Mouse (Mus musculus): ENCODE results near the gene Pim3. TPM values are rescaled to one million over a fixed set of nuclear protein-coding genes. Genes with fewer than 3 reads are reported as not detected.
A peak's percentile ranks its signal among the peaks of the same experiment; 100 is the strongest.
"Not testable (repeated sequence)": the region's sequence is repeated elsewhere in the genome, so short reads cannot be mapped to it uniquely, and the experiment has no call there.

Gene Pim3
- 23.4 and 24.2 TPM in 2 replicates for polyA plus RNA-seq (2012; rRNA removed)

DNA sequence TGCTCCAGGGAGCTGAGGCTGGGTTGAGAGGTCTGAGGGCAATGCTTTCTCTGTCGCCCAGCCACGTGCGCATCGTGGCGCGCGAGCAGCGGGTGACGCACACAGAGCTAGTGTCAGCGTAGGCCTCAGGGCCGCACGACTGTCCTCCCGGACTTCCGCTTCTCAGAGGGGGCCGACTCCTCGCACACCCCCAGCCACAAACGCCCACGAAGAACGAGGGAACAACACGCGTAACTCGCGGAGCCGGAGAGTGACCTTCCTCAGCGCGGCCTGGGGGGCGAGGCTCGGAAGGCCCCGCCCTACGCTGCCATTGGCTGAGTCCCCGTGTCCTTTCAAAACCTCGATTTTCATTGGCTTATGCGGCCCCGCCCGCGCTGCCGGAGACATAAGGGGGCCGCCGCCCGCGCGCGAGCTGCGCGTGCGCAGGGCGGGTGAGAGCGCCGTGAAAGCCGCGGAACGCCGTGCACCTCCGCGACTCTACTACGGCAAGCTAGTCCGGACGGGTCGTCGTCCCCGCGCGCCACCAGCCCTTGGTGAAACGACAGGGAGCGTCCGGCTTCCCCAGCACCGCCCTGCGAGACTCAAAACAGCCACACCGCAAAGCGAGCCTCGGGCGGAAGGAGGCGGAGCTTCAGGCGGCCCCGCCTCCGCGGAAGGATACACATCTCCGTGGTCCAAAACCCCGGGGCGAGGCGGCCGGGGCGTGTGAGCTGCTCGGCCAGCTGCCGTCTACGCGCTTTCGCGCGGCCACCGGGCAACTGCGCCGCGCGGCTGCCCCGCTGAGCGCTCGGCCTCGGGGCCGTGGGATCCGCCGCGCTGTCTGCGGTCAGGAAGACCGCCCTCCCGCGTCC is at the start of gene Pim3:
Pim3 (plus strand) TSS at position 415 of the 851 bp plus-strand sequence.
- peak within 1 kb of the TSS; percentile 99 for H3K27ac ChIP-seq (ENCODE audit: insufficient read depth, low read length)
- peak; percentile 98 for DNase-seq
- peak within 1 kb of the TSS; percentile 78 for H3K4me3 ChIP-seq (replicated peaks; ENCODE audit: insufficient read depth, low read depth, low read length)
- no peaks in the 10 kb centered on the region for H3K27me3 ChIP-seq (ENCODE audit: control insufficient read depth, insufficient read depth, low read length)
- peaks cover 40% of the 10 kb centered on the region for H3K4me1 ChIP-seq (ENCODE audit: control insufficient read depth, insufficient read depth, low read length)
- under 1% methylated on average over 107 of the region's 107 CpGs for WGBS
- TF ChIP-seq CTCF (IDR thresholded peaks at IDR 0.05; ENCODE audit: borderline replicate concordance, insufficient read depth, low read depth, low read length) (no peak), POLR2A (IDR thresholded peaks at IDR 0.05; ENCODE audit: borderline replicate concordance, insufficient read depth, low read length) (peak; percentile 90)

DNA sequence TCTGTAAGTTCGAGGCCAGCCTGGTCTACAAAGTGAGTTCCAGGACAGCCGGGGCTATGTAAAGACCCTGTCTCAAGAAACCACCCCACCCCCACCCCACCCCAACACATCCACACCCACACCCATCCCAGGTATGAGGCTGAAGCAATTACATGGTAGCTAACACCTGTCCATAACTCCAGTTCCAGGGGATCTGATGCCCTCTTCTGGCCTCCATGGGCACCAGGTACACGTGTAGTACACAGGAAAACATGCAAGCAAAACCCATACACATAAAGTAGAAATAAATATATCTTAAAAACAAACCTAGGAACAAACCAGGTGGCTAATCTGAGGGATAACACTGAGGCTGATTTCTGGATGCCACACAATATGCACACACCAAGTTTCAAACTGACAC is 48.7 kb upstream of the Pim3 start:
- H3K4me1 ChIP-seq (ENCODE audit: control insufficient read depth, insufficient read depth, low read length): no peaks in the 10 kb centered on the region
- WGBS: 85% methylated on average over 3 of the region's 3 CpGs
- DNase-seq: no peak
- TF ChIP-seq CTCF (IDR thresholded peaks at IDR 0.05; ENCODE audit: borderline replicate concordance, insufficient read depth, low read depth, low read length) (no peak), POLR2A (IDR thresholded peaks at IDR 0.05; ENCODE audit: borderline replicate concordance, insufficient read depth, low read length) (no peak)
- H3K4me3 ChIP-seq (replicated peaks; ENCODE audit: insufficient read depth, low read depth, low read length): no peak overlapping the region
- no peak overlapping the region for H3K27ac ChIP-seq (ENCODE audit: insufficient read depth, low read length)
- H3K27me3 ChIP-seq (ENCODE audit: control insufficient read depth, insufficient read depth, low read length): no peaks in the 10 kb centered on the region

- H3K27ac ChIP-seq (ENCODE audit: insufficient read depth, low read length): not testable (repeated sequence)
- 92% methylated on average over 2 of the region's 2 CpGs for WGBS
Observed at GRCm38 (mm10) chr15:88813873-88814272, 48.1 kb upstream of the Pim3 start.

DNA sequence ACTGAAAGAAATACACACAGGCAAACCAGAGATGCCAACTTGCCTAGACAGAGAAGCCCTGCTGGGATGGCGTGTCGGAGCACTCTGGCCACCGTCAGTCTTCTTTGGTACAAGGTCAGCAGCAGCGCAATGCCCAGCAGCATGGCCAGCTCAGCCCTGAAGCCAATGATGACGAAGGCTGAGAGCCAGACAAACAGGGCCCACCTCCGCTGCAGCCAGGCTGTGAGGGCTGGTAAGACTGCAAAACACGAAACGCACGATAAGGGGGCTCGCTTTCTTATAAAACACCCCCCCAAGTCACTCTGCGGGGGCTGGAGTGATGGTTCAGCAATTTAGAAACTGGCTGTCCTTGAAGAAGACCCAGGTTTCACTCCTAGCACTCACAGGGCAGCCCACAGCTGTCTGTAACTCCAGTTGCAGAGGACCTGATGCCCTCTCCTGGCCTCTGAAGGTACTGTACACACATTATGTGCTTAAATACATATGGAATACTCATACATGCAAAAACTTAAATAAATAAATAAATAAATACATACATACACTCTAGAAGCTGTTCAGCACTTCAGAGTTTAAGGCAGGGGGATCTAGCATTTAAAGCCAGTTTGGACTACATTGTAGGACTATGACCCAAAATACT is 47.5 kb upstream of the Pim3 start:
- no peaks in the 10 kb centered on the region for H3K4me1 ChIP-seq (ENCODE audit: control insufficient read depth, insufficient read depth, low read length)
- TF ChIP-seq CTCF (IDR thresholded peaks at IDR 0.05; ENCODE audit: borderline replicate concordance, insufficient read depth, low read depth, low read length): no peak
- no peak for TF ChIP-seq POLR2A (IDR thresholded peaks at IDR 0.05; ENCODE audit: borderline replicate concordance, insufficient read depth, low read length)
- no peak overlapping the region for H3K4me3 ChIP-seq (replicated peaks; ENCODE audit: insufficient read depth, low read depth, low read length)
- no peak for DNase-seq
- WGBS: 95% methylated on average over 11 of the region's 11 CpGs
- H3K27me3 ChIP-seq (ENCODE audit: control insufficient read depth, insufficient read depth, low read length): no peaks in the 10 kb centered on the region
- no peak overlapping the region for H3K27ac ChIP-seq (ENCODE audit: insufficient read depth, low read length)

More at GRCm38 (mm10) chr15:88813873-88814272, 48.1 kb upstream of the Pim3 start:
- H3K27me3 ChIP-seq (ENCODE audit: control insufficient read depth, insufficient read depth, low read length); H3K4me3 ChIP-seq (replicated peaks; ENCODE audit: insufficient read depth, low read depth, low read length); DNase-seq; H3K4me1 ChIP-seq (ENCODE audit: control insufficient read depth, insufficient read depth, low read length): not testable (repeated sequence)

DNA sequence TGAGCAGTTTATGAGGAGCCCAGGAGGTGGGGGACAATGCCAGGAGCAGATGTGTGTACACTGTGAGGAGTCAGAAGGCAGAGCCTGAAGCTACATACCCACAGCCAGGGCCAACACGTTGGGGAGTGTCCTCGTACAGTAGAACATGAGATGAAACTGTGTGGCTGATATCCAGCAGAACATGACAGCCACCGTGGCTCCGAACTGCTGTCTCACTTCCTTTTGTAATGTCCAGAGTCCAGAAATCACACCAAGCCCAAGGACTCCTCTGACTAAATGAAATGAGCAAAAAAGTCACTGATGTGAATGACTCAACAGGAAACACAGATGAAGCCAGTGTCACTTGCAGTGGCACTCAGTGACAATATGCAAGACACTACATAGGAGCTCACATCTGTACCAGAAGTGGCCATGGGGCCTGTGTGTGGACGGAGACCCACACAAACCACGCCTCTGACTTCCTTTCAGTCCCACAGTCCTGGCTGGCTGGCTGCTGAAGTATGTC is 46.7 kb upstream of the Pim3 start:
- no peak for DNase-seq
- TF ChIP-seq CTCF (IDR thresholded peaks at IDR 0.05; ENCODE audit: borderline replicate concordance, insufficient read depth, low read depth, low read length) (no peak), POLR2A (IDR thresholded peaks at IDR 0.05; ENCODE audit: borderline replicate concordance, insufficient read depth, low read length) (no peak)
- H3K27ac ChIP-seq (ENCODE audit: insufficient read depth, low read length): no peak overlapping the region

GRCm38 (mm10) chr15:88819026-88819905 is 42.7 kb upstream of the Pim3 start, which contains the start of the genes Alg12 and Creld2:
Gene Alg12 (minus strand): TSS chr15:88819318.
Gene Creld2 (plus strand): TSS chr15:88819646.
- TF ChIP-seq POLR2A (IDR thresholded peaks at IDR 0.05; ENCODE audit: borderline replicate concordance, insufficient read depth, low read length): peak; percentile 69
- TF ChIP-seq CTCF (IDR thresholded peaks at IDR 0.05; ENCODE audit: borderline replicate concordance, insufficient read depth, low read depth, low read length): no peak
- Histone ChIP-seq H3K4me3 (replicated peaks; ENCODE audit: insufficient read depth, low read depth, low read length) (peak within 1 kb of the TSS; percentile 81), H3K27me3 (ENCODE audit: control insufficient read depth, insufficient read depth, low read length) (no peaks in the 10 kb centered on the region), H3K4me1 (ENCODE audit: control insufficient read depth, insufficient read depth, low read length) (peaks cover 12% of the 10 kb centered on the region), H3K27ac (ENCODE audit: insufficient read depth, low read length) (peak within 1 kb of the TSS; percentile 81)
- under 1% methylated on average over 88 of the region's 88 CpGs for WGBS
- peak; percentile 99 to 100 for DNase-seq

More for the DNA sequence above, 46.7 kb upstream of the Pim3 start:
- Histone ChIP-seq H3K4me3 (replicated peaks; ENCODE audit: insufficient read depth, low read depth, low read length) (no peak overlapping the region), H3K27me3 (ENCODE audit: control insufficient read depth, insufficient read depth, low read length) (no peaks in the 10 kb centered on the region), H3K4me1 (ENCODE audit: control insufficient read depth, insufficient read depth, low read length) (peaks cover 1% of the 10 kb centered on the region; the same call in 1 of the 2 replicates)
- WGBS: 90% methylated on average over 6 of the region's 6 CpGs

- DNase-seq: no peak
- TF ChIP-seq POLR2A (IDR thresholded peaks at IDR 0.05; ENCODE audit: borderline replicate concordance, insufficient read depth, low read length) (no peak), CTCF (IDR thresholded peaks at IDR 0.05; ENCODE audit: borderline replicate concordance, insufficient read depth, low read depth, low read length) (no peak)
- Histone ChIP-seq H3K27ac (ENCODE audit: insufficient read depth, low read length) (no peak overlapping the region), H3K4me1 (ENCODE audit: control insufficient read depth, insufficient read depth, low read length) (peaks cover 12% of the 10 kb centered on the region), H3K4me3 (replicated peaks; ENCODE audit: insufficient read depth, low read depth, low read length) (peak overlapping the region; percentile 78), H3K27me3 (ENCODE audit: control insufficient read depth, insufficient read depth, low read length) (no peaks in the 10 kb centered on the region)
- WGBS: under 1% methylated on average over 23 of the region's 23 CpGs
Observed at GRCm38 (mm10) chr15:88819906-88820303, 42.1 kb upstream of the Pim3 start.

All from cerebellum, adult 2 months (tissue).